Comparison of ENCODE assay signal across 8 mouse cellular contexts in the genomic region with DNA sequence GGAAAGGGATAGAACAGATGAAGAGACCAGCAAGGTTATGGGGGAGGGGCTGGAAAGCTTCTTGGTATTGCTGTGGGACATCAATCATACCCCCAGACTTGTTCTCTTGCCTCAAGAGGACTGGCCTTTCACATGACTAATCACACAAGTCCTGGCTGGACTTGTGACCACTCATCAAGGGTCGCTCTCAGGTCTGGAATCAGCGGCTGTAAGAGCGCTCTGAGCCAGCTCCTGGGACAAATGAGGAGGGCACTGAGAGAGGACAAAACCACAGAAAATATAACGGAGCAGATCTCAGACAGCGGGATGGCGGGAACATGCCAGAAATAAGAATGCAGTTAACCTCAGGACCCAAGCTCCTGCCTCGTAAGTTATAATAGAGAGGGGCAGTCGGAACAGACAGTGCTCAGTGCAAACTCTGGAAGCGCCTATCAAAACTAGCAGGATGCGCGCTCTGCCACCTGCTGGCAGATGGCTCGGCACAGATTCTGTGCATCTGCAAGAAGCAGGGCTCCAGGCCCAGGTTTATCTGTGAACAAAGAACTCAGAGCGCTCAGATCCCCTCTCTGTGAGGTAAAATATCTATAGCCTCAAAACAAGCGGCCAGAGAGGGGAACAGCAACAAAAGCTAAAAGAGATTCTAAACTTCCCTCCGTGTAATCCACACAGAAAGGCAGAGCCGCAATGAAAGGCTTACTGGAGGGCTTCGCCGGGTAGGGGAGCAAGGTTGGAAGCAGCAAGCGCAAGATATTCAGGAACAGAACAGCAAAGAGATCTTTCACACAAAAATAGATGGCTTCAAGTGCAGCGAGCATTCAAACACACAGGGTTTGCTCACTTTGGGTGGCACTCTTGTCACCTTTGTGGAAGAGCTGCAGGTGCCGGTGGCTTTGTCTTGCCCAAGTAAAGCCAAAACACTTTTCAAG.
DNase-seq lines count a peak whose midpoint lies in the region; ATAC-seq and TF ChIP-seq lines count a peak whose summit lies in the region.

No protein-coding gene starts in this region.

- H3K27me3 ChIP-seq in liver, embryonic 12.5 days (replicated peaks), result no peaks in the 10 kb centered on the region
- H3K27me3 ChIP-seq in liver, embryonic 14.5 days (ENCODE audit: control insufficient read depth, insufficient read depth, low read length), result no peaks in the 10 kb centered on the region

- TF ChIP-seq CTCF in liver, embryonic 14.5 days (IDR thresholded peaks at IDR 0.05; ENCODE audit: low read depth), result peak; percentile 51

- H3K4me2 ChIP-seq in liver, embryonic 12.5 days, result no peak overlapping the region
- H3K4me2 ChIP-seq in liver, embryonic 14.5 days (ENCODE audit: low read depth), result no peak overlapping the region

- peak; percentile 28 for DNase-seq in liver
- DNase-seq in embryo, embryonic 10 days (ENCODE audit: low spot score), result peak; percentile 84
- DNase-seq in heart, adult 8-10 months (ENCODE audit: low spot score), result peak; percentile 28
- DNase-seq in kidney, postnatal 10 days, result peak; percentile 76
- DNase-seq in liver, embryonic 14.5 days (ENCODE audit: low read depth in 3 of 3, low spot score in 3 of 3), result no peak
- DNase-seq in ovary, postnatal 14 days (ENCODE audit: low spot score), result peak; percentile 32
- DNase-seq in natural killer cell, adult 2 months (ENCODE audit: low spot score in 2 of 2), result no peak

- H3K9me3 ChIP-seq in liver, embryonic 12.5 days (replicated peaks), result no peaks in the 10 kb centered on the region
- no peaks in the 10 kb centered on the region for H3K9me3 ChIP-seq in liver, embryonic 14.5 days (ENCODE audit: control insufficient read depth, low read length)

- H3K4me1 ChIP-seq in liver, embryonic 12.5 days, result no peaks in the 10 kb centered on the region
- no peaks in the 10 kb centered on the region for H3K4me1 ChIP-seq in liver, embryonic 14.5 days (replicated peaks; ENCODE audit: control insufficient read depth in 2 of 2, insufficient read depth in 2 of 2, low read length in 1 of 2)

- no peak overlapping the region for H3K27ac ChIP-seq in liver, embryonic 12.5 days
- H3K27ac ChIP-seq in liver, embryonic 14.5 days, result no peak overlapping the region

- no peaks in the 10 kb centered on the region for H3K36me3 ChIP-seq in liver, embryonic 12.5 days
- H3K36me3 ChIP-seq in liver, embryonic 14.5 days (replicated peaks; ENCODE audit: control insufficient read depth, insufficient read depth, low read depth), result no peaks in the 10 kb centered on the region

- no peak overlapping the region for H3K9ac ChIP-seq in liver, embryonic 12.5 days
- H3K9ac ChIP-seq in liver, embryonic 14.5 days (replicated peaks), result no peak overlapping the region

- no peak overlapping the region for H3K4me3 ChIP-seq in liver, embryonic 12.5 days
- no peak overlapping the region for H3K4me3 ChIP-seq in liver, embryonic 14.5 days (ENCODE audit: insufficient read depth in 1 of 2, low read depth in 2 of 2, low read length in 2 of 2)

- no peak for TF ChIP-seq EP300 in liver, embryonic 14.5 days (IDR thresholded peaks at IDR 0.05; ENCODE audit: low read depth)

- 43% methylated on average over 21 of the region's 21 CpGs for WGBS in liver, embryonic 12.5 days (ENCODE audit: insufficient replicate concordance)
- WGBS in liver, embryonic 14.5 days (ENCODE audit: insufficient replicate concordance), result 42% methylated on average over 21 of the region's 21 CpGs

- ATAC-seq in liver, embryonic 12.5 days, result no peak
- ATAC-seq in liver, embryonic 14.5 days (ENCODE audit: insufficient read depth), result no peak

Comparison
In these comparisons a context has a peak if more than half of its experiments do, and no peak if none do; other contexts are left out.
1. DNase-seq: peak in liver (single experiment), embryo, embryonic 10 days (single experiment), heart, adult 8-10 months (single experiment), kidney, postnatal 10 days (single experiment) and ovary, postnatal 14 days (single experiment); none in liver, embryonic 14.5 days (0 of 3) and natural killer cell, adult 2 months (0 of 2).